Mouse (Mus musculus) forebrain, embryonic 13.5 days (tissue): Measurements from ENCODE around the gene Ccdc69. TPM values are rescaled to one million over a fixed set of nuclear protein-coding genes. Genes with fewer than 3 reads are reported as not detected.

Experiments used
- polyA plus RNA-seq: library from polyadenylated mRNA; unstranded; fragments of >200 nt; fragmentation: Nextera tagmentation; extraction: Ambion mirVana; gene quantifications from 2 replicates; pipeline ENCODE4 v1.2.1, GENCODE M21; 2015

Ccdc69 gene
- polyA plus RNA-seq, 1 experiment from 2014 or later, result 0.23 TPM

Other genes with a start within 250 kb of the Ccdc69 start
- 11.6 and 12.5 TPM in 2 replicates for gene Lyrm7, start 217.2 kb downstream of the Ccdc69 start, polyA plus RNA-seq
- gene Hint1, start 211.7 kb downstream of the Ccdc69 start, polyA plus RNA-seq, result 829 and 971 TPM in 2 replicates
- 17.9 and 20.8 TPM in 2 replicates for gene Gpx3, start 175.7 kb downstream of the Ccdc69 start, polyA plus RNA-seq
- 10.4 and 10.8 TPM in 2 replicates for gene Tnip1, start 115.2 kb downstream of the Ccdc69 start, polyA plus RNA-seq
- gene Anxa6, start 44.7 kb downstream of the Ccdc69 start, polyA plus RNA-seq, result 28.2 and 29.6 TPM in 2 replicates
- gene Gm2a, start 20.0 kb upstream of the Ccdc69 start, polyA plus RNA-seq, result 11.5 and 12.5 TPM in 2 replicates
- gene Slc36a3, start 73.6 kb upstream of the Ccdc69 start, polyA plus RNA-seq, result not detected in 2 replicates
- gene Slc36a2, start 106.9 kb upstream of the Ccdc69 start, polyA plus RNA-seq, result 0.09 and 0.13 TPM in 2 replicates
- 1.6 and 2.2 TPM in 2 replicates for gene Slc36a1, start 126.2 kb upstream of the Ccdc69 start, polyA plus RNA-seq